Mouse (Mus musculus) neural tube, embryonic 13.5 days (tissue): ENCODE data around the gene Unc13b. TPM values are rescaled to one million over a fixed set of nuclear protein-coding genes. Genes with fewer than 3 reads are reported as not detected.
A peak's percentile ranks its signal among the peaks of the same experiment; 100 is the strongest.

Experiments used
- ATAC-seq: fragments of 200-750 bp; cut with Nextera tagmentation; 2 replicates; pipeline ENCODE4 v1.8.0; 2017; ENCODE audit warnings: low read depth, mild to moderate bottlenecking, moderate TSS enrichment, moderate library complexity
- H3K27ac ChIP-seq: fragments of 300-500 bp; sonication (generic); replicated peaks from 2 replicates; pipeline ENCODE4 v1.5.1; 2015; ENCODE audit warnings: moderate library complexity, mild to moderate bottlenecking, inconsistent platforms
- H3K27me3 ChIP-seq: fragments of 300-500 bp; sonication (generic); 2 replicates; pipeline ENCODE4 v1.6.1; 2015; ENCODE audit warnings: mild to moderate bottlenecking, inconsistent platforms
- H3K36me3 ChIP-seq: fragments of 300-500 bp; sonication (generic); 2 replicates; pipeline ENCODE4 v1.6.1; 2015; ENCODE audit warnings: mild to moderate bottlenecking, inconsistent platforms
- H3K4me1 ChIP-seq: fragments of 300-500 bp; sonication (generic); replicated peaks from 2 replicates; pipeline ENCODE4 v1.6.1; 2015; ENCODE audit warnings: inconsistent platforms
- H3K4me2 ChIP-seq: fragments of 300-500 bp; sonication (generic); 2 replicates; pipeline ENCODE4 v1.6.1; 2015; ENCODE audit warnings: inconsistent platforms, mild to moderate bottlenecking, moderate library complexity
- H3K4me3 ChIP-seq: fragments of 300-500 bp; sonication (generic); 2 replicates; pipeline ENCODE4 v1.5.1; 2015; ENCODE audit warnings: mild to moderate bottlenecking, inconsistent platforms
- H3K9ac ChIP-seq: fragments of 300-500 bp; sonication (generic); 2 replicates; pipeline ENCODE4 v1.6.1; 2015; ENCODE audit warnings: moderate library complexity, mild to moderate bottlenecking, inconsistent platforms
- H3K9me3 ChIP-seq: fragments of 300-500 bp; sonication (generic); 2 replicates; pipeline ENCODE4 v1.6.1; 2016; ENCODE audit warnings: inconsistent platforms
- WGBS: fragments of 180-500 bp; shearing (Covaris S2); methylation state at CpG from one replicate; pipeline ENCODE4 v1.1.7; 2015; 5-methylcytosine and 5-hydroxymethylcytosine counted together
- polyA plus RNA-seq: library from polyadenylated mRNA; unstranded; fragments of >200 nt; fragmentation: Nextera tagmentation; extraction: Ambion mirVana; gene quantifications from 2 replicates; pipeline ENCODE4 v1.2.1, GENCODE M21; 2015

The Unc13b gene
- polyA plus RNA-seq, 1 experiment from 2014 or later, result 16.5 TPM

- Histone ChIP-seq H3K4me3 (peak overlapping the region; percentile 81), H3K9ac (peak overlapping the region; percentile 94), H3K4me1 (peaks cover 54% of the 10 kb centered on the region), H3K36me3 (peaks cover 25% of the 10 kb centered on the region), H3K27ac (peak overlapping the region; percentile 86), H3K4me2 (peak overlapping the region; percentile 95), H3K27me3 (no peaks in the 10 kb centered on the region), H3K9me3 (no peaks in the 10 kb centered on the region)
- WGBS, result 6% methylated on average over 11 of the region's 11 CpGs
- ATAC-seq, result peak; percentile 34
Measured at GRCm38 (mm10) chr4:43039609-43040008, 19.1 kb upstream of the Unc13b start.

GRCm38 (mm10) chr4:43040114-43040572 lies 18.6 kb upstream of the Unc13b start:
- H3K4me3 ChIP-seq, result peak overlapping the region; percentile 81
- H3K4me2 ChIP-seq, result peak overlapping the region; percentile 95
- peaks cover 19% of the 10 kb centered on the region for H3K36me3 ChIP-seq
- no peaks in the 10 kb centered on the region for H3K27me3 ChIP-seq
- H3K27ac ChIP-seq, result peak overlapping the region; percentile 86
- H3K4me1 ChIP-seq, result peaks cover 59% of the 10 kb centered on the region
- H3K9ac ChIP-seq, result peak overlapping the region; percentile 94
- H3K9me3 ChIP-seq, result no peaks in the 10 kb centered on the region
- WGBS, result 0% methylated on average over 25 of the region's 25 CpGs
- ATAC-seq, result peak; percentile 96

- Histone ChIP-seq H3K4me3 (no peak overlapping the region), H3K27me3 (no peaks in the 10 kb centered on the region), H3K9ac (no peak overlapping the region), H3K4me1 (peaks cover 61% of the 10 kb centered on the region), H3K4me2 (no peak overlapping the region), H3K27ac (peak overlapping the region; percentile 65), H3K36me3 (peaks cover 11% of the 10 kb centered on the region), H3K9me3 (no peaks in the 10 kb centered on the region)
- no peak for ATAC-seq
- 60% methylated on average over 9 of the region's 9 CpGs for WGBS
Measured at GRCm38 (mm10) chr4:43040881-43041547, 17.7 kb upstream of the Unc13b start.

- Histone ChIP-seq H3K9me3 (no peaks in the 10 kb centered on the region), H3K4me3 (peak overlapping the region; percentile 55), H3K36me3 (no peaks in the 10 kb centered on the region), H3K4me2 (peak overlapping the region; percentile 72), H3K4me1 (peaks cover 50% of the 10 kb centered on the region), H3K27me3 (no peaks in the 10 kb centered on the region), H3K9ac (peak overlapping the region; percentile 75), H3K27ac (peak overlapping the region; percentile 93)
- peak; percentile 41 for ATAC-seq
- 11% methylated on average over 7 of the region's 7 CpGs for WGBS
Measured at GRCm38 (mm10) chr4:43043644-43044357, 15.0 kb upstream of the Unc13b start.

- Histone ChIP-seq H3K4me2 (peak overlapping the region; percentile 72), H3K4me3 (peak overlapping the region; percentile 55), H3K9ac (peak overlapping the region; percentile 75), H3K9me3 (no peaks in the 10 kb centered on the region), H3K27me3 (no peaks in the 10 kb centered on the region), H3K4me1 (peaks cover 41% of the 10 kb centered on the region), H3K27ac (peak overlapping the region; percentile 93), H3K36me3 (no peaks in the 10 kb centered on the region)
- ATAC-seq, result no peak
- 10% methylated on average over 4 of the region's 4 CpGs for WGBS
Measured at GRCm38 (mm10) chr4:43044673-43045072, 14.1 kb upstream of the Unc13b start.

- H3K9me3 ChIP-seq, result no peaks in the 10 kb centered on the region
- peak; percentile 20 for ATAC-seq
- H3K27ac ChIP-seq, result peak overlapping the region; percentile 93
- peak overlapping the region; percentile 75 for H3K9ac ChIP-seq
- H3K27me3 ChIP-seq, result no peaks in the 10 kb centered on the region
- peak overlapping the region; percentile 55 for H3K4me3 ChIP-seq
- H3K4me1 ChIP-seq, result peaks cover 40% of the 10 kb centered on the region
- no peaks in the 10 kb centered on the region for H3K36me3 ChIP-seq
- WGBS, result 4% methylated on average over 13 of the region's 13 CpGs
- H3K4me2 ChIP-seq, result peak overlapping the region; percentile 72
Measured at GRCm38 (mm10) chr4:43045285-43045658, 13.5 kb upstream of the Unc13b start.

- no peaks in the 10 kb centered on the region for H3K36me3 ChIP-seq
- H3K4me2 ChIP-seq, result peak within 1 kb of the TSS; percentile 72
- no peaks in the 10 kb centered on the region for H3K27me3 ChIP-seq
- under 1% methylated on average over 33 of the region's 33 CpGs for WGBS
- H3K4me3 ChIP-seq, result peak within 1 kb of the TSS; percentile 55
- ATAC-seq, result peak; percentile 87
- H3K9ac ChIP-seq, result peak within 1 kb of the TSS; percentile 75
- peak within 1 kb of the TSS; percentile 93 for H3K27ac ChIP-seq
- H3K9me3 ChIP-seq, result no peaks in the 10 kb centered on the region
- peaks cover 36% of the 10 kb centered on the region for H3K4me1 ChIP-seq
Measured at GRCm38 (mm10) chr4:43045659-43046302, 13.0 kb upstream of the Unc13b start, which contains the start of gene Fam214b. Gene Fam214b (minus strand): TSS chr4:43046220.

- no peak for ATAC-seq
- H3K4me3 ChIP-seq, result no peak overlapping the region
Measured at GRCm38 (mm10) chr4:43046607-43047006, 12.1 kb upstream of the Unc13b start.

GRCm38 (mm10) chr4:43047231-43047630 lies 11.5 kb upstream of the Unc13b start:
- Histone ChIP-seq H3K27ac (no peak overlapping the region), H3K4me3 (no peak overlapping the region), H3K4me1 (peaks cover 32% of the 10 kb centered on the region), H3K36me3 (no peaks in the 10 kb centered on the region), H3K4me2 (peak overlapping the region; percentile 72), H3K27me3 (no peaks in the 10 kb centered on the region), H3K9ac (no peak overlapping the region), H3K9me3 (no peaks in the 10 kb centered on the region)
- ATAC-seq, result no peak
- 9% methylated on average over 5 of the region's 5 CpGs for WGBS

More at GRCm38 (mm10) chr4:43046607-43047006, 12.1 kb upstream of the Unc13b start:
- Histone ChIP-seq H3K36me3 (no peaks in the 10 kb centered on the region), H3K4me1 (peaks cover 32% of the 10 kb centered on the region), H3K27ac (no peak overlapping the region), H3K27me3 (no peaks in the 10 kb centered on the region), H3K4me2 (peak overlapping the region; percentile 72), H3K9me3 (no peaks in the 10 kb centered on the region), H3K9ac (no peak overlapping the region; the same call in 1 of the 2 replicates)
- WGBS, result 65% methylated on average over 5 of the region's 5 CpGs

GRCm38 (mm10) chr4:43052627-43053026 lies 6.1 kb upstream of the Unc13b start:
- Histone ChIP-seq H3K36me3 (no peaks in the 10 kb centered on the region), H3K4me1 (no peaks in the 10 kb centered on the region), H3K4me3 (no peak overlapping the region), H3K9ac (no peak overlapping the region), H3K9me3 (no peaks in the 10 kb centered on the region), H3K4me2 (no peak overlapping the region), H3K27ac (no peak overlapping the region), H3K27me3 (no peaks in the 10 kb centered on the region)
- no peak for ATAC-seq
- WGBS, result 13% methylated on average over 4 of the region's 4 CpGs

GRCm38 (mm10) chr4:43057654-43058053 lies 1.1 kb upstream of the Unc13b start:
- no peak overlapping the region for H3K4me2 ChIP-seq
- no peak for ATAC-seq
- no peaks in the 10 kb centered on the region for H3K36me3 ChIP-seq
- WGBS, result 90% methylated on average over 5 of the region's 5 CpGs
- no peak overlapping the region for H3K9ac ChIP-seq
- no peaks in the 10 kb centered on the region for H3K9me3 ChIP-seq
- no peak overlapping the region for H3K4me3 ChIP-seq
- H3K4me1 ChIP-seq, result peaks cover 11% of the 10 kb centered on the region; the same call in 1 of the 2 replicates
- H3K27me3 ChIP-seq, result no peaks in the 10 kb centered on the region
- no peak overlapping the region for H3K27ac ChIP-seq

- ATAC-seq, result no peak; the same call in 1 of the 2 replicates
- WGBS, result 19% methylated on average over 8 of the region's 8 CpGs
Measured at GRCm38 (mm10) chr4:43058392-43058752, 381 bp upstream of the Unc13b start.

More at GRCm38 (mm10) chr4:43058392-43058752, 381 bp upstream of the Unc13b start:
- 0 out of 2 replicates have a peak overlapping the region, but pooled peaks have one; percentile 80 for H3K9ac ChIP-seq
- peak overlapping the region; percentile 69 for H3K4me2 ChIP-seq
- no peaks in the 10 kb centered on the region for H3K9me3 ChIP-seq
- H3K27ac ChIP-seq, result peak overlapping the region; percentile 80; the same call in 1 of the 2 replicates
- no peaks in the 10 kb centered on the region for H3K27me3 ChIP-seq
- H3K36me3 ChIP-seq, result no peaks in the 10 kb centered on the region
- peak overlapping the region; percentile 63 for H3K4me3 ChIP-seq
- peaks cover 11% of the 10 kb centered on the region; the same call in 1 of the 2 replicates for H3K4me1 ChIP-seq
